Mouse (Mus musculus) spleen, adult 12 weeks (tissue): ENCODE data around the gene Tbp.
"Not testable (repeated sequence)": the region's sequence is repeated elsewhere in the genome, so short reads cannot be mapped to it uniquely, and the experiment has no call there.

Source experiments
- DNase-seq: peaks from one replicate; pipeline ENCODE4 v3.0.0; 2022; ENCODE audit warnings: low spot score

The Tbp gene

DNA sequence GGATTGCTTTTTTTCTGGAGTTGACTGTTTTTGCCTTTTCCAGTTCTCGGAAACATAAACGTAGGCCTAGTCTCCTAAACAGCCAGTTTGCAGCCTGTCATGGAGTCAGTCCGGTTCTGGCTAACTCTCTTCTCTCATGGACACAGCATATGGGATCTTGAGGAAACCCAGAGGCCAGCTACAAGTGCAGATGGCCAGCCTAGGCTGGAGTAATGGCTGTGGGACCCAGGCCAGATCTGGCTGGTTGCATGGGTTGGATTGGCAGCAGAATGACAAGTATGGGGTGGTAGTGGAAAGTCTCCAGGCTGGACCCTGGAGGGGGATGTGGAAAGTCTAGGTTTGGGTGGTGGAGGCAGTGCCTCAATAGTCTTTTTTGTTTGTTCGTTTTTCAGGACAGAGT, 40.6 kb downstream of the Tbp start:
- DNase-seq = no peak

DNA sequence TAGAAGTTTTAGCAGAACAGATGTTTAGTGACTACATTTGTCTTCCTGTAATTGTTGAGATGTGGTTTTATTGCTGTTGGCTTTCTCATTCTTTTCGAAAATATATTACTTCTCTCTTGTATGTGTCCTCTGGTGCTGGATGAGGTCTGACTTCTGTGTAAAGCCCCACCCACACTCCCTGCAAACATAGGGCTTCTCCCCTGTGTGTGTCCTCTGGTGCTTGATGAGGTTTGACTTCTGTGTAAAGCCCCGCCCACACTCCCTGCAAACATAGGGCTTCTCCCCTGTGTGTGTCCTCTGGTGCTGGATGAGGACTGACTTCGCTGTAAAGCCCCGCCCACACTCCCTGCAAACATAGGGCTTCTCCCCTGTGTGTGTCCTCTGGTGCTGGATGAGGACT, 44.2 kb downstream of the Tbp start:
- not testable (repeated sequence) for DNase-seq

DNA sequence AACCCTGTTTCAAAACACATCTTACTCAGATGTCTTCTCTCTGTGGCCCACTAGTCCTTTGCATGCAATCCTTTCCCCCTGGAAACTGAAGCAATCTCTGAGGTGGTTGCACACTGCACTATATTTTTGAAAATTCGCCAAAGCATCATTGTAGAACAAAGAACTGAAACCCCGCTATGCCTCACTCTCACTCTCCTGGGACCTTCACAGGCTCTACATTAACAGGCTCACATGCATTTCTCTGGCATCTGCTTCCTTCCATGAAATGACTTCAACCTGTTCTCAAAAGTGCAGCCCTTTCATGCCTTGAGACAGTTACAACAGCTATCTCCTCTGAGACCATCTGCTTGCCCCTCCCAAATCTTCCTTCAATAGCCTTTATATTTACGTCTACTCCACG, 46.8 kb downstream of the Tbp start:
- no peak for DNase-seq

DNA sequence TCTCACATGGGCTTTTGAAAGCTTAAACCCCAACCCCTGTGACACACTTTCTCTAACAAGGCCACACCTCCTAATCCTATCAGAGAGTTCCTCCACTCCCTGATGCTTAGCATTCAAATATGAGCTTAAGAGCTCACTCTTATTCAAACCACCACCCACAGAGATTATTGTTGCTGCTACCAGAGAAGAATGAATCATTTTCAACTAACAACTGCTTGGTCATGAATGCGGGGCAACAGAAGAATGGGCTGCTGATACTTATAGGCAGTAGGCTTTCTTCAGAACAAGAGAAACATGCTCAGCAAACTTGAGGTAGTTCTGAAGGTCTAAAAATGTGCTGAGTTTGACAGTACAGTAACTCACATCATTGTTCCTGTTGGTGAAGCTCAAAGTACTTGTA, 50.0 kb downstream of the Tbp start:
- DNase-seq = no peak

DNA sequence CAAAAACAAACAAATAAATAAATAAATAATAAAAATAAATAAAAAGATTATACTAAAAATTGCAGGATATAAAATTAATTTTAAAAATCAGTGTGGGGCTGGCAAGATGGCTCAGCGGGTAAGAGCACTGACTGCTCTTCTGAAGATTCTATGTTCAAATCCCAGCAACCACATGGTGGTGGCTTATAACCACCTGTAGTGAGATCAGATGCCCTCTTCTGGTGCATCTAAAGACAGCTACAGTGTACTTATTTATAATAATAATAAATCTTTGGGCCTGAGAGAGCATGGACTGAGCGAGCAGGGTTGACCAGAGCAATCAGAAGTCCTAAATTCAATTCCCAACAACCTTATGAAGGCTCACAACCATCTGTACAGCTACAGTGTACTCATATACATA, 60.3 kb downstream of the Tbp start:
- no peak for DNase-seq

DNA sequence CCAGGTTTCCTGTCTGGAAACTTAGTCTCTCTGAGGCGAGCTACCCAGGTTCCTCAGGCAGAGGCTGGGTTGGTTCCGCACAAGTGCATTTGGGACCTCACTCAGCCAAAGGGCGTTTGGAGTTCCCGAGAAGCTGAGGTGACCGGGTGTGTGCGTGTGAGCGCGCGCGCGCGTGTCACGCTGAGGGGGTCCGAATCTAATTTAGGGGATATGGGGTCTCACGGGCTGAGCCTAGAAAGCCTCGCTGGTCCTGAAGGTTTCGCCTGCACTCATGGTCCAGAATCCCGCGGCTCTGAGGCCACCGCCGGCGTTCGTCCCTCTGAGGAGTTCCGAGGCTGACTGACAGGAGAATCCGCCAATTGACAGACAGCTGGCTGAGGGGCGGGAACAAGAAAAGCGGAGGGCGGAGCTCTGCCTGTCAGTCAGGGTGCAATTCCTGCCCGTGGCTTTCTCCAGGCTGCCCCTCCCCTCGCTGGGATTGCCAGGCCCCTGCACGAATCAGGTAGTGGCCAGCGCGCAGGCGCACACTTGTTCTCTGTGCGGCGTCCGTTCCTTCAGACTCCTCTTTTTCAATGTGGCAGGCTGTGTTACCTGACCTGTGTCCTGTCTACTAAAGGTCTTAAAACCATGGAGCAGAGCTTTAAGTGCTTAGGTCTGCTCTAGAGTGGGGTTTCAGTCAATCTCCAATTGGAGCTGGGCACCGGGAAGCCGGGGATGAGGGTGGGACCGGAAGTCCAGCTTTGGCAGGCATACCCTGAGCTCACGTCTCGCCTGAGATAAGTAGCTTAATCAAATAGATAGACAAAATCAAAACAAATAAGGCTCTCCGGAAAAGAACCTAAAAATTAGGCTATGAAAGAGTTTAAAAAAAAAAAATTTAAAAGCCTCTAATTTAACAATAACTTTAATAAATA, 64.6 kb downstream of the Tbp start, which contains the start of gene Prdm9:
Gene Prdm9, minus strand, starts transcription at position 341 of the 914 bp plus-strand sequence.
- peak; percentile 98 for DNase-seq

DNA sequence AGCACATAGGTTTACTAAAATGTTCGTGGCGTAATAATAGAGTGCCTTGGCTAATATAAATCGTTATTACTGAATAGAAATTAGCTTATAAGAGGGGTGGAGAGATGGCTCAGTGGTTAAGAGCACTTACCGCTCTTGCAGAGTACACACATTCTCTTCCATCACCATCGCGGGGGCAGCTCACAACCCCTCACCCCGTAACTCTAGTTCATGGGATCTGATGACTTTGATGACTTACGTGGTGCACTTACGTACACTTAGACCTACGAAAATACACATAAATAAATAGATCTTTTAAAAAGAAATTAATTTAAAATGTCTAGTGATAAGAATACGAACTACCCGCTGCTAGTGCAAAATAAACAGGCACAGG, 65.2 kb downstream of the Tbp start:
- no peak for DNase-seq

DNA sequence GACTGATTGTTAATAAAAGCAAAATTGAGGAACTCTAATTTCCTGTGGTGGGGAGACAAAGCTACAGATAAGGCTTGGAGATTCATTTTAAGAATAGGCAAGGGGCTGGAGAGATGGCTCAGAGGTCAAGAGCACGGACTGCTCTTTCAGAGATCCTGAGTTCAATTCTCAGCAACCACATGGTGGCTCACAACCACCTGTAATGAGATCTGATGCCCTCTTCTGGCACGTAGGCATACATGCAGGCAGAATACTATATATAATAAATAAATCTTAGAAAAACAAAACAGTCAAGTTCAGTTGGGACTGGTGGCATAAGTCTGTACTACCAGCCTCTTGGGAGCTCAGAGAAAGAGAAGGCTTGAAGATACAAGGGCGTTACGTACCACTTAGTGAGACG, 67.2 kb downstream of the Tbp start:
- no peak for DNase-seq

DNA sequence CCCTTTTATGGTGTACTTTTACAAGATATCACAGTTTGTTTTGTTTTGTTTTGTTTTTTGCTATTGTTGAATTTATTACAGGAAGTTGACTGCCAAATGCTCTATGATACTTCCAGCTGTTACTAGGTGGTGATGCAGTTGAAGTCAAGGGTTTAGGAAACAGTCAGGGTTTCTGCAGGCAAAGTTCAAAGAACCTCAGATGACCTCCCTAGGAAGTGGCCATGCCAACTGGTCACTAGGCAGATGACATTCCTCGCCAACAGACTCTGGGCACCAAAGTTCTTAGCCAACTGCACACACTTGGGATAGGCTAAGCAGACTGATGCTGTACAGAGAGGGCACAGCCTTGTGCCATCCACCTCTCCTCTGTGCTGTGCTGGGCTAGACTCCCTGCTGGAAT, 75.4 kb downstream of the Tbp start:
- DNase-seq = no peak

DNA sequence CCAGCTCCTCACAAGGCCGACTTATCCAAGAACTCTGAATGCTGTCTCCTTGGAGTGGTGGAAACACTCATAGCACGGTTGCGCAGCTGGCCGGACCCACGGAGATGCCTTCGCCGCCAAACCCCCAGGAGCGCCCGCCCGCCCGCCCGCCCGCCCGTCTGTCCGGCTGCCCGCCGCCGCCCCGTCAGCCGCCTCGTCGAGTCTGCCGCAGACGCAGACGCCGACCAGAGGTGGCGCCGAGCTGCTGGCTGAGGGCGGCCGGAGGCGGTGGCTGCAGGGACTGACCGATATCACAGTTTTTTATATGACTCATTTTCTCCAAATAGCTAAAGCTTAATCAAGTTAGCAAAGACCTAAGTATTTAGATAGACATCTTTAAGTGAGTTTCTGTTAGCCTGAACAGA, 77.6 kb downstream of the Tbp start:
- no peak for DNase-seq
